Mouse (Mus musculus): ENCODE results near the gene Nell2.

- TF ChIP-seq POLR2A (IDR thresholded peaks at IDR 0.05; ENCODE audit: extremely low read depth, insufficient read depth, low read length): no peak
- TF ChIP-seq CTCF (IDR thresholded peaks at IDR 0.05; ENCODE audit: extremely low read depth, insufficient read depth, low read length): no peak
Measured at GRCm38 (mm10) chr15:95489174-95489573, 39.2 kb downstream of the Nell2 start.

Measured in cortical plate, adult 2 months (tissue).